33 mouse cellular contexts compared by ENCODE assay signal in the genomic region with DNA sequence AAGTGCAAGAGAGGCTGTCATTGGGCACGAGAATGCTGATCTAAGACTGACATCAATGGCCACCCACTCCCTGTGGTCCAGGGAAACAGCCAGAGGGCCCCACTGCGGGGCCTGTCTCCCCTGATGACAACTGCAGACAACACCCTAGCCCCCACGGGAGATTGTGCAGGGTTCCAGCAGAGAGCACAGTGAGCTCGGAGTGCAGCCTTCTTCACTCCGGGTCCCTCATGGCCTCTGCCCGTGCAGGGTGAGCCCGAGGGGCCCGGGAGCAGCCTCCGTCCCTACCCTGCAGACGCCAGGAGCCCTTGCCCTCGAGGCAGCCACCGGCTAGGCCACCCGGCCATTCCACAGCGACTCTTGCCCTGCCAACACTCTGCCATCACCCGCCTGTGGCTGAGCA.
"Had no signal": no experiment of that assay in that cellular context is flagged by ENCODE, and none has a peak within 500 bp of the region (broad histone marks: within the 10 kb centered on the region; RNA-seq: fewer than 3 reads in every experiment).

No protein-coding gene starts in this region.

- H3K9me3 ChIP-seq: heart, embryonic 13.5 days; heart, embryonic 15.5 days; hindbrain, embryonic 12.5 days; hindbrain, embryonic 13.5 days; hindbrain, embryonic 15.5 days; intestine, embryonic 15.5 days; kidney, embryonic 15.5 days had no signal

- H3K4me2 ChIP-seq: heart, embryonic 11.5 days; heart, embryonic 13.5 days; heart, embryonic 15.5 days; hindbrain, embryonic 12.5 days; hindbrain, embryonic 13.5 days; hindbrain, embryonic 14.5 days; hindbrain, embryonic 15.5 days; intestine, embryonic 15.5 days; kidney, embryonic 15.5 days had no signal

- DNase-seq: heart, postnatal 10 days; heart, postnatal 14 days; heart, postnatal 36 days; kidney, adult 11 months; kidney, adult 18-20 months; kidney, adult 2 months; kidney, adult 8-10 months; kidney, adult 9 months; kidney, postnatal 10 days; kidney, postnatal 14 days; kidney, postnatal 25 days; kidney, postnatal 36 days; kidney, postnatal 4 days; layer of hippocampus, adult 9-11 months; layer of hippocampus, postnatal 36 days had no signal

- H3K27me3 ChIP-seq: heart, embryonic 13.5 days; heart, embryonic 15.5 days; hindbrain, embryonic 12.5 days; hindbrain, embryonic 13.5 days; hindbrain, embryonic 15.5 days; intestine, embryonic 15.5 days; kidney, embryonic 15.5 days had no signal

- H3K9ac ChIP-seq: heart, embryonic 13.5 days; heart, embryonic 15.5 days; hindbrain, embryonic 12.5 days; hindbrain, embryonic 13.5 days; hindbrain, embryonic 14.5 days; hindbrain, embryonic 15.5 days; intestine, embryonic 15.5 days; kidney, embryonic 15.5 days had no signal

- H3K36me3 ChIP-seq: heart, embryonic 13.5 days; heart, embryonic 15.5 days; hindbrain, embryonic 10.5 days; hindbrain, embryonic 12.5 days; hindbrain, embryonic 13.5 days; hindbrain, embryonic 15.5 days; intestine, embryonic 15.5 days; kidney, embryonic 15.5 days had no signal

- H3K4me1 ChIP-seq: heart, embryonic 13.5 days; heart, embryonic 15.5 days; hindbrain, embryonic 10.5 days; hindbrain, embryonic 12.5 days; hindbrain, embryonic 13.5 days; hindbrain, embryonic 15.5 days; intestine, embryonic 15.5 days; kidney, embryonic 15.5 days had no signal

- H3K4me3 ChIP-seq: heart, embryonic 13.5 days; heart, embryonic 15.5 days; hindbrain, embryonic 10.5 days; hindbrain, embryonic 12.5 days; hindbrain, embryonic 13.5 days; hindbrain, embryonic 15.5 days; intestine, embryonic 15.5 days; kidney, embryonic 15.5 days; layer of hippocampus, adult 2 months; left cerebral cortex, adult 2 months had no signal

- ATAC-seq: hindbrain, embryonic 16.5 days; hindbrain, postnatal 0 days; inflammation-experienced regulatory T-cells, adult 6 months; intestine, embryonic 15.5 days; intestine, embryonic 16.5 days; intestine, postnatal 0 days had no signal

- H3K27ac ChIP-seq: heart, embryonic 13.5 days; heart, embryonic 15.5 days; hindbrain, embryonic 10.5 days; hindbrain, embryonic 12.5 days; hindbrain, embryonic 13.5 days; hindbrain, embryonic 14.5 days; hindbrain, embryonic 15.5 days; hindbrain, postnatal 0 days; intestine, embryonic 15.5 days; kidney, embryonic 15.5 days; kidney, postnatal 0 days; layer of hippocampus, adult 2 months; left cerebral cortex, adult 2 months had no signal
